Mouse (Mus musculus): Measurements from ENCODE around the gene Gramd1b.

Gene Gramd1b

GRCm38 (mm10) chr9:40356768-40357446 lies 174.3 kb downstream of the Gramd1b start:
- DNase-seq = no peak

GRCm38 (mm10) chr9:40356368-40356767 lies 174.8 kb downstream of the Gramd1b start:
- no peak for DNase-seq

GRCm38 (mm10) chr9:40355406-40355805 lies 175.8 kb downstream of the Gramd1b start:
- DNase-seq = no peak

- DNase-seq = no peak
Measured at GRCm38 (mm10) chr9:40353596-40353995, 177.6 kb downstream of the Gramd1b start.

GRCm38 (mm10) chr9:40350640-40351039 lies 180.5 kb downstream of the Gramd1b start:
- DNase-seq = no peak

GRCm38 (mm10) chr9:40350052-40350451 lies 181.1 kb downstream of the Gramd1b start:
- no peak for DNase-seq

GRCm38 (mm10) chr9:40349554-40349953 lies 181.6 kb downstream of the Gramd1b start:
- no peak for DNase-seq

- no peak for DNase-seq
Measured at GRCm38 (mm10) chr9:40348714-40349233, 182.4 kb downstream of the Gramd1b start.

- DNase-seq = no peak
Measured at GRCm38 (mm10) chr9:40346232-40346984, 184.8 kb downstream of the Gramd1b start.

- no peak for DNase-seq
Measured at GRCm38 (mm10) chr9:40345493-40346231, 185.5 kb downstream of the Gramd1b start.

- DNase-seq = no peak
Measured at GRCm38 (mm10) chr9:40344801-40345492, 186.2 kb downstream of the Gramd1b start.

- no peak for DNase-seq
Measured at GRCm38 (mm10) chr9:40343828-40344227, 187.4 kb downstream of the Gramd1b start.

- no peak for DNase-seq
Measured at GRCm38 (mm10) chr9:40343053-40343652, 188.0 kb downstream of the Gramd1b start.

GRCm38 (mm10) chr9:40342101-40342500 lies 189.1 kb downstream of the Gramd1b start:
- DNase-seq = no peak

GRCm38 (mm10) chr9:40339578-40339977 lies 191.6 kb downstream of the Gramd1b start:
- no peak for DNase-seq

GRCm38 (mm10) chr9:40337131-40337820 lies 193.9 kb downstream of the Gramd1b start:
- DNase-seq = no peak

GRCm38 (mm10) chr9:40336701-40337100 lies 194.5 kb downstream of the Gramd1b start:
- DNase-seq = no peak

- no peak for DNase-seq
Measured at GRCm38 (mm10) chr9:40334617-40335016, 196.6 kb downstream of the Gramd1b start.

GRCm38 (mm10) chr9:40333649-40334396 lies 197.4 kb downstream of the Gramd1b start:
- no peak for DNase-seq

- DNase-seq = no peak
Measured at GRCm38 (mm10) chr9:40332731-40333648, 198.2 kb downstream of the Gramd1b start.

All from thymus, adult 18-20 months (tissue).